Mouse (Mus musculus) spleen, adult 2 months (tissue): ENCODE results near the gene Hist1h2ah.

Source experiments
- CTCF ChIP-seq: fragments of 200-500 bp; IDR thresholded peaks from 2 replicates; pipeline ENCODE4 v1.5.1; 2011; ENCODE audit warnings: mild to moderate bottlenecking, inconsistent platforms; ENCODE audit not compliant: insufficient read depth, insufficient read length, insufficient replicate concordance; ENCODE audit errors: extremely low read depth
- POLR2A ChIP-seq: fragments of 200-500 bp; IDR thresholded peaks from 2 replicates; pipeline ENCODE4 v1.6.1; 2011; ENCODE audit warnings: low read depth, low read length, inconsistent platforms

GRCm38 (mm10) chr13:22005605-22006333 lies 29.6 kb downstream of the Hist1h2ah start:
- TF ChIP-seq POLR2A = no peak
- TF ChIP-seq CTCF = no peak
